Mouse (Mus musculus): ENCODE data around the gene Prkca. TPM values are rescaled to one million over a fixed set of nuclear protein-coding genes. Genes with fewer than 3 reads are reported as not detected.

The Prkca gene
- total RNA-seq, 2 experiments from 2014 or later, result 166 to 177 TPM

DNA sequence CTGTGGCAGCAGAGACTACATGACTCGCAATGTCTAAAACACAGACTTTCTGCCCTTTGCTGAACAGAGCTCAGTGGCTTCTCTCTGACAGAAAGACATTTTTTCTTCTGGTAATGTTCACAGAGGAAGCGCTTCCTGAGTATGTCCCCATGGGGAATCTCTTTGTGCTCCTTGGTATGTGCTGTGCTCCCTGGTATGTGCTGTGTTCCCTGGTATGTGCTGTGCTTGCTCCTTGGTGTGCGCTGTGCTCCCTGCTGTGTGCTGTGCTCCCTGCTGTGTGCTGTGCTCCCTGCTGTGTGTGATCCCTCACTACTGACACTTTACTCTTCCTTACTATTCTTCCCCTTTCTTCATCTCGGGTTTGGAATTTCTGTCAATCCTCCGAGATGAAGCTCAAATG lies 330.3 kb downstream of the Prkca start:
- intact Hi-C loops (cut with DNase I), result loop anchor here (5.0 kb wide), 1 partner anchor 364 kb away; no protein-coding TSS in a partner anchor
- no peak for DNase-seq (ENCODE audit: low spot score in 2 of 2)

- DNase-seq (ENCODE audit: low spot score in 2 of 2), result no peak
- intact Hi-C loops (cut with DNase I), result loop anchor here (5.0 kb wide), 1 partner anchor 367 kb away; no protein-coding TSS in a partner anchor
Observed at GRCm38 (mm10) chr11:108010465-108010864, 333.3 kb downstream of the Prkca start.

DNA sequence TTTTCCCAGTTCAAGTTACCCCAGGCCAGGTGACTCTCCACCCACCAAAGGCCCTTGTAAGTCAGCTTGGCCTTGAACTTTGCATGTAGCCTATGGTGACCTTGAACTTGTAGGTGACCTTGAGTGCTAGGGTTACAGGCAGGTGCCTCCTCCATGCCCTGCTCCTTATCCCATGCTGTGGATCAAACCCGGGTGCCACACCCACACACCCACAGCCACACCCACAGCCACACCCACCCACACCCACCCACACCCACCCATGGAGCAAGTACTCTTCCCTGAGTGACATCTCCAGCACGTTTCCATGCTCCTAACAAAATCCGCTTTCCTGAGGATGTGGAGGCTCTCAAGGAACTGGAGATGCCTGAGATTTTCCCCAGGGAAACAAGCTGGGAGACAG lies 344.8 kb downstream of the Prkca start:
- intact Hi-C loops (cut with DNase I), result no loop called here
- no peak for DNase-seq (ENCODE audit: low spot score in 2 of 2)

DNA sequence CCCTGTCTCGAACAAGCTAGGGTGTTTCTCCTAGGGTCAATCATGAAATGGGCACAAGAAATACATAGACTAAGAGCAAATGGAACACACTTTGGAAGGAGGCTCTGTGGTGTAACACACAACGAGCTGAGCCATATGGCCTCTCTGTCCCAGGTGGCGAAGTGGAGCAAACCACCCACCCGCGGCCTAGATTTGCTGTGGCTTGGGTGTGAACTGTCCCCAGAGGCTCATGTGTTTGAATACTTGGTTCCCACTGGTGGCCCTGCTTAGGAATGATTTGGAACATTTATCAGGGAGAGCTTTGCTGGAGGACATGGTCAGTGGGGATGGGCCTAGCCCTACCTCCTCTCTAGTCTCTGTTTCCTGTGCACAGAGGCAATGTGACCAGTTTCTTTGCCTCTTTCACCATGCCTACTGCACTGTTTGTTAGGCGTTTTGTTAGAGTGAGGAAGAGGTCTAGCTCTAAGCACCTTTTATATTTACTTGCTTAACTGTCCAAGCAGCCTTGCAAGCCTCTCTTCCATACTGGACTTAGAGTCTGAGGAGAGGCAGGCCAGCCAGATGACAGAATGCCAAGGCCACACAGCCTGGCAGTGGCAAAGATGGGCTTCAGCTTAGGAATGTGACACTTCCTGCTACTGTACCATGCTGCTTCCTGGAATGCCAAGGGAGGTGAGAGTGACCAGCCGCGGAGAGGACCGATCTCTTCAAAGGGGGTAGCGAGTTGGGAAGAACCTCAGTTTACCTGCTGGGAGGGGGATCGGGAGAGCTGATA lies 346.6 kb downstream of the Prkca start:
- peak; percentile 44 to 58 for DNase-seq (ENCODE audit: low spot score in 2 of 2)
- intact Hi-C loops (cut with DNase I), result no loop called here

GRCm38 (mm10) chr11:107994487-107994886 lies 349.2 kb downstream of the Prkca start:
- intact Hi-C loops (cut with DNase I), result no loop called here
- DNase-seq (ENCODE audit: low spot score in 2 of 2), result peak; percentile 37 to 48

- intact Hi-C loops (cut with DNase I), result no loop called here
- DNase-seq (ENCODE audit: low spot score in 2 of 2), result no peak
Observed at GRCm38 (mm10) chr11:107993792-107994191, 349.9 kb downstream of the Prkca start.

GRCm38 (mm10) chr11:107992500-107992899 lies 351.2 kb downstream of the Prkca start:
- intact Hi-C loops (cut with DNase I), result no loop called here

GRCm38 (mm10) chr11:107991990-107992389 lies 351.7 kb downstream of the Prkca start:
- intact Hi-C loops (cut with DNase I), result no loop called here

More at GRCm38 (mm10) chr11:107992500-107992899, 351.2 kb downstream of the Prkca start:
- DNase-seq (ENCODE audit: low spot score in 2 of 2), result no peak

DNA sequence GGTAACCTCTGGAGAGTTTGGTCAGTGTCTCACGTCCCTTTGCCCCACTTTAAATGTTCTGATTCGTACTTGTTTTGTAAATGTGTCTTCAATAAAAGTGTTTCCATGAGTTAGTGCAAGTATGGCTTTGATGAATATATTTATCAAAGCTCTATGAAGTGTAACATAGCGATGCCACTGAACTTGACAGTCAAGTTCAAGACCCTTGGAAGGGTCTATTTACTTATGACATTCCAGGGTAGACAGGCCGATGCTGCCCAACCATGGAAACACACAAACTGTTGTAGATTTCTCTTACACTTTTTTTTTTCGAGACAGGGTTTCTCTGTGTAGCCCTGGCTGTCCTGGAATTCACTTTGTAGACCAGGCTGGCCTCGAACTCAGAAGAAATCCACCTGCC lies 354.5 kb downstream of the Prkca start:
- DNase-seq (ENCODE audit: low spot score in 2 of 2), result no peak

More at GRCm38 (mm10) chr11:107991990-107992389, 351.7 kb downstream of the Prkca start:
- DNase-seq (ENCODE audit: low spot score in 2 of 2), result no peak

GRCm38 (mm10) chr11:107985941-107986340 lies 357.8 kb downstream of the Prkca start:
- intact Hi-C loops (cut with DNase I), result loop anchor here (10.0 kb wide), 2 partner anchors 361 to 471 kb away; no protein-coding TSS in a partner anchor

More for the DNA sequence above, 354.5 kb downstream of the Prkca start:
- intact Hi-C loops (cut with DNase I), result loop anchor here (10.0 kb wide), 2 partner anchors 364 to 474 kb away; no protein-coding TSS in a partner anchor

GRCm38 (mm10) chr11:107983883-107984282 lies 359.8 kb downstream of the Prkca start:
- DNase-seq (ENCODE audit: low spot score in 2 of 2), result no peak
- intact Hi-C loops (cut with DNase I), result loop anchor here (10.0 kb wide), 2 partner anchors 359 to 469 kb away; no protein-coding TSS in a partner anchor

More at GRCm38 (mm10) chr11:107985941-107986340, 357.8 kb downstream of the Prkca start:
- DNase-seq (ENCODE audit: low spot score in 2 of 2), result no peak

GRCm38 (mm10) chr11:107983224-107983623 lies 360.5 kb downstream of the Prkca start:
- intact Hi-C loops (cut with DNase I), result loop anchor here (10.0 kb wide), 2 partner anchors 358 to 468 kb away; no protein-coding TSS in a partner anchor
- no peak for DNase-seq (ENCODE audit: low spot score in 2 of 2)

DNA sequence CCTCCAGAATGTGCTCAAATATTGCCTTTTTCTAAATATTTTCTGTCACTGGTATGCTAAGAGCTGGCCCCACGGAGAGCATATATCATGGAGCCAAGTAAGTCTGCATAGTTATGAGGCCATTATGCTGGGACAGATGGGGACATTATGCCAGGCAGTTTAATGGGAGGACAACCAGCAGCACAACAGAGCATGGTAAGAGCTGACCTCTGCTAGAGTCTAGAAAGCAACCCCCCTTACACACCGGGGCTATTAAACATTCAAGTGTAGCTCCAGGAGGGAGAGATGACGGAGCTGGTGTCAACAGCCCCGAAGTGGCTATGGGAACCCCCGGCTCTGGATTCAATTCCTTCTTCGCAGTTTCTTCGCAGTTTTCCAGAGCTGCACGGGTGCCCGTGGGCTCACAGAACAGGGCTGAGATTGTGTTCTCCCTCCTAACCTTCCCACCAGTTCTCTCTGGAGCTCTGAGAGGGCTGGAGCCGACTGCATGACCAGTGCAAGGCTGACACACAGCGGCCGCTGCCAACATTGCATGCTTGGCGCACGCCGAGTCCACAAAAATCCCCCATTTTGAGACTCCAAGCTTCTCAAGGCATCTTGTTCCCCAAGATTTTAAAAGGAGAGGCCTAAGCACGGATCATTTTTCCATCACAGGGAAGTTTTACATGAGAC lies 361.4 kb downstream of the Prkca start:
- DNase-seq (ENCODE audit: low spot score in 2 of 2), result peak; percentile 54 to 67
- intact Hi-C loops (cut with DNase I), result loop anchor here (1.0 to 10.0 kb wide), 3 partner anchors 118 to 468 kb away; no protein-coding TSS in a partner anchor

DNA sequence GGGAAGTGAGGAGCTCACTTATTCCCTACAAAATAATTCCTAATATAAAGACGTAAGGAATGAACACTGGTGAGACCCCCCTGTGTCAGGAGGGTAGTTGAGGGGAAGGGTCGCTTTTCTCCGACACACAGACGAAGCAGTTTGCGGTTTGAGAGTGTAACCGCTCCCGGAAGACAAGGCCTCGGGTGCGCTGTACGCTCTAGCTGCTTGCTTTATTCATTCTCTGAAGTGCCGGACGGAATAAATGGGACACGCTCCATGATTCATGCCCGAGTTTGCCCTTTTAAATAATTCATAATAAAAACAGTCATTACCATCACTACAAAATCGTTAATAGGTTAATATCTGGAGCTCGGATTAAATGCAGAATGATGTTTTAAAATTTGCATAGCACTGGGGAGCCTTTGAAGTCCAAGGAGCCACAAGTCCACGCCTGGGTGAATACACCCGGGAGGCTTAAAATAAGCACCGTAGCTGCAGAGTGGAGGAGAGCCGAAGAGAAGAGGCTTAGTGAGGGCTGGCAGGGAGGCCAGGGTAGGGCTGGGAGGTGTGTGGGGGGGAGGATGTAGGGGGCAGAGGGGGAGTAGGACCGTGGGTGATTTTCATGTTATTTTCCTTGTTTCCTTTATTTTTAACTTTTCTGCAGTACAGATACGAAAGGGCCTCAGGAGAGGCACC lies 364.1 kb downstream of the Prkca start:
- DNase-seq (ENCODE audit: low spot score in 2 of 2), result no peak
- intact Hi-C loops (cut with DNase I), result loop anchor here (10.0 kb wide), 2 partner anchors 355 to 465 kb away; no protein-coding TSS in a partner anchor

DNA sequence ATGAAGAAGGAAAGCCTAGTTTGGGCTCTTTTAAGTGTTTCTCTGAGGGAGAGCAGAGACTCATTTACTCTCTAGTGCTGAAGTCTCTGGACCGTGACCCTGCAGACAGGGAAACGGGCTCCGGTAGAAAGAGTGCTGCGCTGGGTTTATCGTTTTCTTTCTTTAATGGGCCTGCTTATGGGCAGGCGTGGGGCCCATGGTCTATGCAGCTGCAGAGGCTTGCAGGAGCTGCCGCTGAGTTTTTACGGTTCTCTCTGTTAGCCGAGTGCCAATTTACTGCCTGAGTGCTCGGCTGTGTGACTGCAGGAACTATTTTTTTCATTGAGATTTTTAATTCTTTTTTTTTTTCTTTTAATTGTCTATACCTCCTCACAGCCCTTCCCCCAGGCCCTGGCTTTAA lies 373.8 kb downstream of the Prkca start:
- intact Hi-C loops (cut with DNase I), result no loop called here
- DNase-seq (ENCODE audit: low spot score in 2 of 2), result no peak

- no peak for DNase-seq (ENCODE audit: low spot score in 2 of 2)
Observed at GRCm38 (mm10) chr11:107968147-107968546, 375.6 kb downstream of the Prkca start.

GRCm38 (mm10) chr11:107966229-107966628 lies 377.5 kb downstream of the Prkca start:
- intact Hi-C loops (cut with DNase I), result no loop called here

More at GRCm38 (mm10) chr11:107968147-107968546, 375.6 kb downstream of the Prkca start:
- intact Hi-C loops (cut with DNase I), result no loop called here

GRCm38 (mm10) chr11:107965449-107965848 lies 378.3 kb downstream of the Prkca start:
- DNase-seq (ENCODE audit: low spot score in 2 of 2), result peak; percentile 46 to 50
- intact Hi-C loops (cut with DNase I), result no loop called here

More at GRCm38 (mm10) chr11:107966229-107966628, 377.5 kb downstream of the Prkca start:
- DNase-seq (ENCODE audit: low spot score in 2 of 2), result no peak

- DNase-seq (ENCODE audit: low spot score in 2 of 2), result no peak
- intact Hi-C loops (cut with DNase I), result no loop called here
Observed at GRCm38 (mm10) chr11:107957566-107958350, 386.0 kb downstream of the Prkca start.
